Mouse (Mus musculus): ENCODE results near the gene Rita1.

GRCm38 (mm10) chr5:120634860-120635259 lies 22.5 kb upstream of the Rita1 start:
- TF ChIP-seq CTCF (IDR thresholded peaks at IDR 0.05; ENCODE audit: extremely low read depth, insufficient read depth, low read length): no peak
- TF ChIP-seq POLR2A (IDR thresholded peaks at IDR 0.05; ENCODE audit: extremely low read depth, insufficient read depth, low read length): no peak
